Mouse (Mus musculus): ENCODE measurements around the gene Ocln.

- TF ChIP-seq CTCF (IDR thresholded peaks at IDR 0.05; ENCODE audit: low read depth) (no peak), EP300 (IDR thresholded peaks at IDR 0.05; ENCODE audit: low read depth) (no peak)
These were observed 91.2 kb downstream of the Ocln start for GRCm38 (mm10) chr13:100461336-100461735.

Measured in liver, postnatal 0 days (tissue).